Mouse (Mus musculus) liver, adult 2 months (tissue): ENCODE results near the gene Ska3.

Source experiments
- CTCF ChIP-seq: fragments of 200-500 bp; IDR thresholded peaks from 2 replicates; pipeline ENCODE4 v1.5.1; 2011; ENCODE audit warnings: low read depth, low read length, control low read depth
- POLR2A ChIP-seq: fragments of 200-500 bp; IDR thresholded peaks from 2 replicates; pipeline ENCODE4 v1.6.1; 2011; ENCODE audit warnings: low read length, control low read depth; ENCODE audit not compliant: insufficient read depth; ENCODE audit errors: extremely low read depth

- peak; percentile 23; the same call in 1 of the 2 replicates for TF ChIP-seq CTCF
- no peak for TF ChIP-seq POLR2A
Observed at GRCm38 (mm10) chr14:57808558-57808957, 17.4 kb downstream of the Ska3 start.
